Mouse (Mus musculus): ENCODE measurements around the gene Kitl.

GRCm38 (mm10) chr10:100111209-100111608, 95.8 kb downstream of the Kitl start:
- TF ChIP-seq POLR2A (IDR thresholded peaks at IDR 0.05; ENCODE audit: low read depth, low read length): no peak
- TF ChIP-seq CTCF (conservative IDR thresholded peaks at IDR 0.05; ENCODE audit: insufficient read depth, insufficient read length, low read depth, low read length): no peak

Measured in kidney, adult 2 months (tissue).